Mouse (Mus musculus) urinary bladder, postnatal 36 days (tissue): ENCODE measurements at regions not wholly inside any gene's neighbourhood (a gene's known extent, or its start where the extent isn't known, plus 50 kb on each side); places are given as distances from the start of the nearest gene placed in this dataset.

ENCODE experiments used
- DNase-seq, 2 experiments: peaks; one replicate each; pipeline ENCODE4 v3.0.0; 2022; ENCODE audit warnings: low spot score in 2 of 2, mixed read lengths in 1 of 2

GRCm38 (mm10) chr8:102845362-102845761 lies 59.9 kb upstream of the Cdh11 start:
- DNase-seq = no peak

GRCm38 (mm10) chr8:102860021-102860420 lies 74.6 kb upstream of the Cdh11 start:
- no peak for DNase-seq

- no peak for DNase-seq
Observed at GRCm38 (mm10) chr8:102899525-102899924, 114.1 kb upstream of the Cdh11 start.

- DNase-seq = no peak
Observed at GRCm38 (mm10) chr8:102900662-102901061, 115.2 kb upstream of the Cdh11 start.

- no peak for DNase-seq
Observed at GRCm38 (mm10) chr8:102907444-102907843, 122.0 kb upstream of the Cdh11 start.

GRCm38 (mm10) chr8:102931342-102931835 lies 145.9 kb upstream of the Cdh11 start:
- no peak for DNase-seq

GRCm38 (mm10) chr8:102938771-102939170 lies 153.3 kb upstream of the Cdh11 start:
- no peak for DNase-seq

- DNase-seq = no peak
Observed at GRCm38 (mm10) chr8:102945546-102945945, 160.1 kb upstream of the Cdh11 start.

- peak; percentile 4 to 7 for DNase-seq
Observed at GRCm38 (mm10) chr8:102978161-102978581, 192.7 kb upstream of the Cdh11 start.

GRCm38 (mm10) chr8:102983220-102983909 lies 197.9 kb upstream of the Cdh11 start:
- no peak for DNase-seq

- DNase-seq = no peak
Observed at GRCm38 (mm10) chr8:102983910-102984225, 198.4 kb upstream of the Cdh11 start.

GRCm38 (mm10) chr8:103007284-103007984 lies 222.0 kb upstream of the Cdh11 start:
- no peak for DNase-seq

GRCm38 (mm10) chr8:103019121-103019520 lies 233.7 kb upstream of the Cdh11 start:
- DNase-seq = peak in 1 of 2 experiments; percentile 36

GRCm38 (mm10) chr8:103023237-103023636 lies 237.8 kb upstream of the Cdh11 start:
- DNase-seq = no peak

- DNase-seq = no peak
Observed at GRCm38 (mm10) chr8:103031708-103032107, 246.3 kb upstream of the Cdh11 start.

GRCm38 (mm10) chr8:103033956-103034355 lies 248.5 kb upstream of the Cdh11 start:
- DNase-seq = no peak

GRCm38 (mm10) chr8:103072079-103072635 lies 286.7 kb upstream of the Cdh11 start:
- DNase-seq = no peak

- DNase-seq = no peak
Observed at GRCm38 (mm10) chr8:103072646-103073045, 287.2 kb upstream of the Cdh11 start.

GRCm38 (mm10) chr8:103078559-103078958 lies 293.1 kb upstream of the Cdh11 start:
- no peak for DNase-seq

- DNase-seq = no peak
Observed at GRCm38 (mm10) chr8:103086956-103087482, 301.6 kb upstream of the Cdh11 start.

GRCm38 (mm10) chr8:103096496-103097092 lies 311.2 kb upstream of the Cdh11 start:
- DNase-seq = no peak

GRCm38 (mm10) chr8:103125581-103125980 lies 340.1 kb upstream of the Cdh11 start:
- DNase-seq = peak in 1 of 2 experiments; percentile 12
